ENCODE assay signal across 26 mouse cellular contexts in genomic region chr14:34279726-34280125, GRCm38 (mm10). TPM values are rescaled to one million over a fixed set of nuclear protein-coding genes. Genes with fewer than 3 reads are reported as not detected.
DNase-seq lines count a peak whose midpoint lies in the region; ATAC-seq lines count a peak whose summit lies in the region.
"Had no signal": no experiment of that assay in that cellular context is flagged by ENCODE, and none has a peak within 500 bp of the region (broad histone marks: within the 10 kb centered on the region; RNA-seq: fewer than 3 reads in every experiment).

No protein-coding gene starts in this region.

- peak; percentile 39 to 50 for DNase-seq in cerebellum, postnatal 10 days
- no peak for DNase-seq in cerebellum, adult 11 months
- peak; percentile 53 to 61 for DNase-seq in kidney, postnatal 36 days
- peak; percentile 17 for DNase-seq in NIH3T3 (ENCODE audit: low read depth)
- peak; percentile 16 for DNase-seq in brain, adult 2 months (ENCODE audit: low read depth, low spot score)
- DNase-seq in embryo, embryonic 10.5 days (ENCODE audit: low spot score) = no peak
- DNase-seq: adrenal gland, adult 8-10 months; adrenal gland, postnatal 25 days; B cell, adult 2 months; cerebellum, adult 18-20 months; cerebellum, adult 9-11 months; forebrain, postnatal 0 days; gastrocnemius, adult 2 months; gastrocnemius, postnatal 14 days; heart, adult 11 months had no signal

- no peaks in the 10 kb centered on the region for H3K36me3 ChIP-seq in kidney, embryonic 16.5 days (ENCODE audit: insufficient read depth, low read length)
- H3K36me3 ChIP-seq: embryonic facial prominence, embryonic 12.5 days; embryonic facial prominence, embryonic 15.5 days; G1E; hindbrain, embryonic 13.5 days had no signal

- no peak overlapping the region for H3K4me3 ChIP-seq in kidney, embryonic 16.5 days (ENCODE audit: low read length)
- H3K4me3 ChIP-seq: embryonic facial prominence, embryonic 12.5 days; embryonic facial prominence, embryonic 15.5 days; gastrocnemius, adult 2 months; hindbrain, embryonic 13.5 days had no signal

- H3K27ac ChIP-seq in kidney, embryonic 16.5 days (ENCODE audit: low read length) = no peak overlapping the region
- H3K27ac ChIP-seq: embryonic facial prominence, embryonic 12.5 days; embryonic facial prominence, embryonic 15.5 days; gastrocnemius, adult 2 months; hindbrain, embryonic 13.5 days; hindbrain, postnatal 0 days had no signal

- 54% methylated on average over 4 of the region's 4 CpGs for WGBS in kidney, embryonic 16.5 days

- ATAC-seq in kidney, embryonic 16.5 days (ENCODE audit: low FRiP score, low TSS enrichment) = no peak
- ATAC-seq: forebrain, embryonic 14.5 days; forebrain, postnatal 0 days; hindbrain, postnatal 0 days; inflammation-experienced regulatory T-cells, adult 6 months; intestine, embryonic 16.5 days had no signal

- 0 out of 2 replicates have a peak, but pooled peaks cover 8% of the 10 kb centered on the region for H3K4me1 ChIP-seq in kidney, embryonic 16.5 days (ENCODE audit: insufficient read depth, low read length)
- H3K4me1 ChIP-seq: embryonic facial prominence, embryonic 12.5 days; embryonic facial prominence, embryonic 15.5 days; hindbrain, embryonic 13.5 days had no signal

- no peak overlapping the region for H3K9ac ChIP-seq in kidney, embryonic 16.5 days (replicated peaks; ENCODE audit: low read length)
- H3K9ac ChIP-seq: embryonic facial prominence, embryonic 12.5 days; embryonic facial prominence, embryonic 15.5 days; forebrain, postnatal 0 days; hindbrain, embryonic 13.5 days had no signal

- H3K27me3 ChIP-seq in kidney, embryonic 16.5 days (ENCODE audit: insufficient read depth, low read length) = no peaks in the 10 kb centered on the region
- H3K27me3 ChIP-seq: CH12.LX; embryonic facial prominence, embryonic 12.5 days; embryonic facial prominence, embryonic 15.5 days; hindbrain, embryonic 13.5 days had no signal

- no peak overlapping the region for H3K4me2 ChIP-seq in kidney, embryonic 16.5 days (replicated peaks; ENCODE audit: low read depth, low read length)
- H3K4me2 ChIP-seq: embryonic facial prominence, embryonic 12.5 days; embryonic facial prominence, embryonic 15.5 days; heart, embryonic 11.5 days; hindbrain, embryonic 13.5 days had no signal

- no peaks in the 10 kb centered on the region for H3K9me3 ChIP-seq in kidney, embryonic 16.5 days (ENCODE audit: low read length)
- H3K9me3 ChIP-seq: embryonic facial prominence, embryonic 12.5 days; embryonic facial prominence, embryonic 15.5 days; G1E; hindbrain, embryonic 13.5 days had no signal

RNA-seq across cellular contexts. Expression of gene Shld2, which starts 30.6 kb away (rescaled TPM):
- 9.9 and 10.0 TPM in 2 replicates for polyA plus RNA-seq in kidney, embryonic 16.5 days (2015; fragmentation: Nextera tagmentation; extraction: Ambion mirVana)

RNA-seq across cellular contexts. Expression of gene Glud1, which starts 30.8 kb away (rescaled TPM):
- 114 and 116 TPM in 2 replicates for polyA plus RNA-seq in kidney, embryonic 16.5 days (2015; fragmentation: Nextera tagmentation; extraction: Ambion mirVana)

Comparison
In these comparisons a context has a peak if more than half of its experiments do, and no peak if none do; other contexts are left out.
1. DNase-seq: peak in cerebellum, postnatal 10 days (2 of 2), kidney, postnatal 36 days (2 of 2), NIH3T3 (single experiment) and brain, adult 2 months (single experiment); none in cerebellum, adult 11 months (single experiment) and embryo, embryonic 10.5 days (single experiment).